Mouse (Mus musculus) midbrain, postnatal 0 days (tissue): ENCODE data around the gene Arhgap32. TPM values are rescaled to one million over a fixed set of nuclear protein-coding genes. Genes with fewer than 3 reads are reported as not detected.

Experiments used
- ATAC-seq: fragments of 200-750 bp; cut with Nextera tagmentation; 2 replicates; pipeline ENCODE4 v1.8.0; 2017; ENCODE audit warnings: moderate number of reproducible peaks, mild to moderate bottlenecking, moderate TSS enrichment, moderate library complexity; ENCODE audit not compliant: low FRiP score
- DNase-seq: peaks from one replicate; pipeline ENCODE4 v3.0.0-alpha.2; 2015; ENCODE audit warnings: low spot score
- H3K27ac ChIP-seq: fragments of 300-500 bp; sonication (generic); 2 replicates; pipeline ENCODE4 v1.5.1; 2014; ENCODE audit warnings: low read depth, mild to moderate bottlenecking, low read length, mixed read lengths
- H3K27me3 ChIP-seq: fragments of 300-500 bp; sonication (generic); 2 replicates; pipeline ENCODE4 v1.6.1; 2014; ENCODE audit warnings: low read length, control low read depth, mixed read lengths; ENCODE audit not compliant: insufficient read depth
- H3K36me3 ChIP-seq: fragments of 300-500 bp; sonication (generic); 2 replicates; pipeline ENCODE4 v1.6.1; 2014; ENCODE audit warnings: low read length, control low read depth, mixed read lengths; ENCODE audit not compliant: insufficient read depth
- H3K4me1 ChIP-seq: fragments of 300-500 bp; sonication (generic); 2 replicates; pipeline ENCODE4 v1.6.1; 2014; ENCODE audit warnings: mild to moderate bottlenecking, control low read depth, antibody characterized with exemption, low read length, mixed read lengths; ENCODE audit not compliant: insufficient read depth
- H3K4me2 ChIP-seq: fragments of 300-500 bp; sonication (generic); 2 replicates; pipeline ENCODE4 v1.6.1; 2014; ENCODE audit warnings: low read depth, mild to moderate bottlenecking, low read length, mixed read lengths; ENCODE audit not compliant: poor library complexity, severe bottlenecking
- H3K4me3 ChIP-seq: fragments of 300-500 bp; sonication (generic); 2 replicates; pipeline ENCODE4 v1.5.1; 2014; ENCODE audit warnings: low read depth, mild to moderate bottlenecking, low read length, moderate library complexity
- H3K9ac ChIP-seq: fragments of 300-500 bp; sonication (generic); replicated peaks from 2 replicates; pipeline ENCODE4 v1.6.1; 2014; ENCODE audit warnings: mild to moderate bottlenecking, low read length, moderate library complexity, mixed read lengths; ENCODE audit not compliant: poor library complexity, severe bottlenecking
- H3K9me3 ChIP-seq: fragments of 300-500 bp; sonication (generic); 2 replicates; pipeline ENCODE4 v1.6.1; 2016; ENCODE audit warnings: low read length, control low read depth
- CTCF ChIP-seq: IDR thresholded peaks from 2 replicates; pipeline ENCODE4 v1.5.1; 2016; ENCODE audit warnings: antibody characterized with exemption, mild to moderate bottlenecking
- WGBS: fragments of 180-500 bp; shearing (Covaris S2); extraction: QIAGEN DNeasy Blood & Tissue Kit; methylation state at CpG from one replicate; pipeline ENCODE4 v1.1.7; 2014; 5-methylcytosine and 5-hydroxymethylcytosine counted together
- polyA plus RNA-seq: library from polyadenylated mRNA; unstranded; fragments of >200 nt; fragmentation: Nextera tagmentation; extraction: Ambion mirVana; gene quantifications from 2 replicates; pipeline ENCODE4 v1.2.1, GENCODE M21; 2015
- total RNA-seq: library from RNA; depleted of rRNA; stranded (reverse); fragments of >200 nt; gene quantifications from 2 replicates; pipeline ENCODE4 v1.2.3, GENCODE M21; 2014

The Arhgap32 gene
- total and polyA plus RNA-seq, 2 experiments from 2014 or later, result 8.3 to 48.3 TPM

DNA sequence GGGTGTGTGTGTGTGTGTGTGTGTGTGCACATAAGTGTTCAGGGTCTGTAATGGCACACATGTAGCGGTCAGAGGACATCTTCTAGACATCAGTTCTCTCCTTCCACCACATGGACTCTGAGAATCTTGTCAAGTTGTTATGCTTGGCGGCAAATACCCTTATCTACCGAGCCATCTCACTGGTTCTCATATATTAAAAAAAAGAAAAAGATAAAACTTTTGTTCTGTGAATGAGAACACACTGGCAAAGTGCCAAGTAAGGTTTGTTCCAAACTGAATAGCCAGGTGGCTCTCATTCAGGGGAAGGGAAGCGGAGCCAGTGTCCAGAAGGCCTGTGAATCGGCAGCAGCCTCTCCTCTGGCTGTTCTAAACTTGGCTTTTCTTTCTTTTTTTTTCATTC is 162.1 kb downstream of the Arhgap32 start:
- whole genome bisulfite sequencing, result 83% methylated on average over 5 of the region's 5 CpGs
- H3K27ac ChIP-seq, result no peak overlapping the region

DNA sequence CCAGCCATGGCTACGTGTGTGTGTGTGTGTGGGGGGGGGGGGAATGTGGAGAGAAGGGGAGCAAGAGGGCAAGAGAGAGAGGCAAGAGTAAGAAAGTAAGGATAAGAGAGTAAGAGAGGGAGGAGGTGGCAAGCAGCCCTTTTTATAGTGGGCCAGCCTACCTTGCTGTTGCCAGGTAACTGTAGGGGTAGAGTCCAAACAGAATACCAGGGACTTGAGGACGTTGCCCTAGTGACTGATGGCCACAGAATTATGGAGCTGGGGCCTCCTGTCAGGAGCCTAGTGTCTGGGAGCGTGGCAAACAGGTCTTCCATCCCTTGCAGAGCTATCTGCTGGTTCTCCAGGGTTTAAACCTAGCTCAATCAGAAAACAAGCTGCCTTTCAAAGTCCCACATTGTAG is 163.9 kb downstream of the Arhgap32 start:
- TF ChIP-seq CTCF, result no peak
- Histone ChIP-seq H3K9me3 (no peaks in the 10 kb centered on the region), H3K27ac (no peak overlapping the region), H3K27me3 (no peaks in the 10 kb centered on the region), H3K4me2 (no peak overlapping the region), H3K4me3 (no peak overlapping the region), H3K9ac (no peak overlapping the region), H3K4me1 (no peaks in the 10 kb centered on the region), H3K36me3 (no peaks in the 10 kb centered on the region)
- 71% methylated on average over 3 of the region's 3 CpGs for WGBS
- no peak for ATAC-seq
- no peak for DNase-seq

More for the DNA sequence above, 162.1 kb downstream of the Arhgap32 start:
- DNase-seq (no peak), ATAC-seq (no peak)
- Histone ChIP-seq H3K36me3 (no peaks in the 10 kb centered on the region), H3K4me1 (no peaks in the 10 kb centered on the region), H3K27me3 (no peaks in the 10 kb centered on the region), H3K9ac (no peak overlapping the region), H3K4me3 (no peak overlapping the region), H3K9me3 (peaks cover 3% of the 10 kb centered on the region; the same call in 1 of the 2 replicates), H3K4me2 (no peak overlapping the region)
- no peak for TF ChIP-seq CTCF

DNA sequence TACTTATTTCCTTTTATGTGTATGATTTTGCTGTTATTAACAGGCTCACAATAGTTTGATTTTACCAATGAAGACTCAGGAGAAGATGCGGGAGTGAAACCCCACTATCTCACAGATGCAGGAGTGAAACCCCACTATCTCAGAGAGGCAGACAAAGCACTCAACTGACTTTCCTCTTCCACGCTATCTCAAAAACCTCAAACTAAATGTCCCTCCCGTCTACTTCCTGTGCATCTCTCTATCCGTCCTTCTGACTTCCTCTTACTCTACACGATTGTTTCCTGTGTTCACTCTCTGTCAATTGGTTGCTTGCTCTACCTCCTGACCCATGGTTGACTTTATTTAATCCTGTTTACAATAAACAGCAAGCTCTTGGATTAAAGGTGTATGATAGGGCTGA is 164.5 kb downstream of the Arhgap32 start:
- TF ChIP-seq CTCF, result no peak
- H3K4me2 ChIP-seq, result no peak overlapping the region
- 89% methylated on average over 5 of the region's 5 CpGs for WGBS
- H3K4me1 ChIP-seq, result no peaks in the 10 kb centered on the region
- H3K9me3 ChIP-seq, result no peaks in the 10 kb centered on the region
- no peak overlapping the region for H3K4me3 ChIP-seq
- H3K36me3 ChIP-seq, result no peaks in the 10 kb centered on the region
- no peaks in the 10 kb centered on the region for H3K27me3 ChIP-seq
- no peak for ATAC-seq
- no peak overlapping the region for H3K9ac ChIP-seq
- DNase-seq, result no peak
- H3K27ac ChIP-seq, result no peak overlapping the region

DNA sequence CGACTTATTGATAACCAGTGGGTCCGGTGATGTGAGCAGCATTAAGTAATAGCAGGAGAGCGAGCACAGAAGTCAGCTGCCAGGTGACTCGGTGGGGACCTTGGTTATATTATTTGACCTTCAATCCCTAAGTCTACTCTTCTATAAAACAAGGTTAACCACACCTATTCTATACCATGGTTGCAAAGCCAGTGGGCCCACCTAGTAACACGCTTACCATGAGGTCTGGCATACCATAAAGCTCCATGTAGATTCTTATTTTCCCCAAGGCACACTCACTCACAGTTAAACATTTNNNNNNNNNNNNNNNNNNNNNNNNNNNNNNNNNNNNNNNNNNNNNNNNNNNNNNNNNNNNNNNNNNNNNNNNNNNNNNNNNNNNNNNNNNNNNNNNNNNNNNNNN is 167.7 kb downstream of the Arhgap32 start:
- H3K4me1 ChIP-seq, result no peaks in the 10 kb centered on the region
- no peak for DNase-seq
- ATAC-seq, result no peak
- no peak overlapping the region for H3K9ac ChIP-seq
- no peaks in the 10 kb centered on the region for H3K36me3 ChIP-seq
- no peak overlapping the region for H3K4me3 ChIP-seq
- WGBS, result 90% methylated on average over 5 of the region's 5 CpGs
- no peak for TF ChIP-seq CTCF
- H3K27me3 ChIP-seq, result no peaks in the 10 kb centered on the region
- H3K27ac ChIP-seq, result no peak overlapping the region
- no peak overlapping the region for H3K4me2 ChIP-seq
- H3K9me3 ChIP-seq, result no peaks in the 10 kb centered on the region

DNA sequence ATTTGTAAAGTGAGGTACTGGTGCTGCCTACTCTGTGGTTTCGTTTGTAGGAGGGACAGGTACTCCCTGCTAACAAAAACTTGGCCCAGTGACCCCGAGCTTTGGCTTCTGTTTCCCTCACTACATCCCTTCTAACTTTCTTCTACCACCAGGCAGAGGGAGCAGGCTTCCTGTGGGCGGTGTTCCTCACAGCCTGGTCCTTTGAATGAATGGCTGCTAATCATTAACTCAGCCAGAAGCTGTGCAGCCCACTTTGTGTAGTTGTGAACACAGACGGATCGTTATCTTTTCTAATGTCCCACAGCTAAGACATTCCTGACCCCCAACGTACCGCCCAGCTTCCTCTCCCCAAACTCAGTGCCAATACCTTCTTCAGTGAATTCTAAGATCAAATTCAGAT is 175.7 kb downstream of the Arhgap32 start:
- no peak for TF ChIP-seq CTCF
- Histone ChIP-seq H3K4me1 (peaks cover 3% of the 10 kb centered on the region; the same call in 1 of the 2 replicates), H3K4me2 (no peak overlapping the region), H3K27ac (no peak overlapping the region), H3K27me3 (no peaks in the 10 kb centered on the region), H3K36me3 (no peaks in the 10 kb centered on the region), H3K9me3 (no peaks in the 10 kb centered on the region), H3K4me3 (no peak overlapping the region), H3K9ac (no peak overlapping the region)
- no peak for ATAC-seq
- WGBS, result 79% methylated on average over 7 of the region's 7 CpGs
- DNase-seq, result no peak

DNA sequence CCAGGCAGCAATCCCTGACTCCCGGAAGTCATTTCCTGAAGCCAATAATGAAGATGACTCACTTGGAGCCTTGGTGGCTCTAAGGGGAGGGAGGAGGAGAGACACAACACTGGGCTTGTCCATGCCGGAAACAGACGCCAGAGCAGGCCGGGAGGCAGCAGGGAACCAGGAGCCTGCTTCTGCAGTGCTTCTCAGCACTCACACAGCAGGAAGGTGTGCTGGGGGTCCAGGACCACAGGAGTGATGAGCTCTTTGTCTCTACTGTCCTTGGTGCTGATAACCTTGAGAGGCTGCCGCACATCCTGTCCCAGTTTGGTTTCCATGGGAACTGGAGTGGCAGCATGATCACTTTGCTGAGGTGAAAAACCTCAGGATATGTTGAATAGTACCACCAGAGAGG is 176.8 kb downstream of the Arhgap32 start:
- H3K9ac ChIP-seq, result no peak overlapping the region
- H3K36me3 ChIP-seq, result no peaks in the 10 kb centered on the region
- no peaks in the 10 kb centered on the region for H3K27me3 ChIP-seq
- DNase-seq (peak; percentile 64), ATAC-seq (peak; percentile 38; the same call in 1 of the 2 replicates)
- WGBS, result 19% methylated on average over 5 of the region's 5 CpGs
- no peak overlapping the region for H3K4me2 ChIP-seq
- H3K4me1 ChIP-seq, result peaks cover 3% of the 10 kb centered on the region; the same call in 1 of the 2 replicates
- no peak overlapping the region for H3K4me3 ChIP-seq
- no peaks in the 10 kb centered on the region for H3K9me3 ChIP-seq
- TF ChIP-seq CTCF, result no peak
- H3K27ac ChIP-seq, result peak overlapping the region; percentile 12; the same call in 1 of the 2 replicates
